Mouse (Mus musculus) megakaryocyte progenitor cell, adult 5-6 weeks (primary cell): Measurements from ENCODE around the gene Smg6. TPM values are rescaled to one million over a fixed set of nuclear protein-coding genes. Genes with fewer than 3 reads are reported as not detected.

ENCODE experiments used
- ATAC-seq: replicated peaks from 2 replicates; pipeline ENCODE4 v1.8.0; 2016; ENCODE audit warnings: mild to moderate bottlenecking, moderate TSS enrichment, inconsistent platforms; ENCODE audit not compliant: poor library complexity
- total RNA-seq, 2 experiments: library from RNA; stranded (forward) in 1 of 2; stranded (reverse) in 1 of 2; fragments of 157-497, 149-512 nt in 1 of 2; fragments of 200-1000 nt in 1 of 2; gene quantifications; 2 replicates each; pipeline versions ENCODE4 v1.2.3 to v1.2.4; 2015 to 2017

The Smg6 gene
- total RNA-seq, 2 experiments from 2014 or later = 23.1 to 29.5 TPM

DNA sequence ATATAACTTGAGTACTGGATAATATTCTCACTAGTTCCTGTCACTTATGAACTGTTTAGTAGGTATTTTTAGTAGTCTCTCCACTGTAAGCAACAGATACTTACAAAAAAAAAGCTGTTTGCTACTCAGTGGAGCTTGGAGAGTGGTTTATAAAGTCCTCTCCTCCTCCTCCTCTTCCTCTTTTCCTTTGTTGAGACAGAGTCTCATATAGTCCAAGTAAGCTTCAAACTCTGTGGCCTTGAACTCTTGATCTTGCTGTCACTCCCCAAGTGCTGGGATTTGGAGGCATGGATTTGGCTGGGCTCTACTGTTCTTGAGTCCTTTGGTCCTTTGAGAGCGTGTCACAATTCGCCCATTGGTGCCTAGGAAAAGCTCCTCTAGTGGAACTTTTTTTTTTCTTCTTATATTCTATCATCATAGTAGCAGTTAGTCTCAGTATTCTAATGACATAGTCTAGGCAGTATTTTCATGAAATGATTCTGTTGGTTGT lies 1.7 kb downstream of the Smg6 start:
- ATAC-seq = no peak

GRCm38 (mm10) chr11:74929111-74929510 lies 3.5 kb downstream of the Smg6 start:
- no peak for ATAC-seq

DNA sequence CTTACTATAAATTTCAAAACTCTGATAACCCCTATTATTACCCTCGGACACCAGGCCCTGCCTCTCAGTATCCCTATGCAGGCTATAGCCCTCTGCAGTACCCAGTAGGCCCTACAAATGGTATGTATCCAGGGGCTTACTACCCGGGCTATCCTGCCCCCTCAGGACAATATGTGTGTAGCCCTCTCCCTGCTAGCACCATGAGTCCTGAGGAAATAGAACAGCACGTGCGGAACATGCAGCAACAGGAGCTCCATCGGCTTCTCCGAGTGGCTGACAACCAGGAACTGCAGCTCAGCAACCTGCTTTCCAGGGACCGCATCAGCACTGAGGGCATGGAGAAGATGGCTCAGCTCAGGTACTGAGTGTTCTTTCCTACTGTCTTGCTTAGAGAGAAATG lies 4.8 kb downstream of the Smg6 start:
- no peak for ATAC-seq

GRCm38 (mm10) chr11:74946348-74946747 lies 20.7 kb downstream of the Smg6 start:
- ATAC-seq = peak; percentile 84

DNA sequence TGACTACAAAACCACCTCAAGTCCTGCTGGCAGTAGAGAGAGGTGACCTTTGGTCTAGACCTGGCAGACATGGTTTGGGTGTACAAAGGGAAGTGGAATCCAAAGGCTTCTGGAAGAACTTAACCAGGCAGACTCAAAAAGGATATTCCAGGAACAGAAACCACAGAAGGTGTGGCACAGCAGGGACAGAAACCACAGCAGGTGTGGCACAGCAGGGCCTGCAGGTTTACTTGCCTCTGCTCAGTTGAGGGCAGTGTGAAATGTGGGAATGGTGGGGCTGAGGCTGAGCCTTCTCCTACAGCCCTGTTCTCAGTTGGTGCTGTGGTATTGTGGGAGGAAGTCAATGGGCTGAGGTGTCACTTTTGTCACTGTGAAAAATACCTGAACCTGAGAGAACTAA lies 29.3 kb downstream of the Smg6 start:
- ATAC-seq = no peak

GRCm38 (mm10) chr11:74956006-74956405 lies 30.4 kb downstream of the Smg6 start:
- no peak for ATAC-seq

DNA sequence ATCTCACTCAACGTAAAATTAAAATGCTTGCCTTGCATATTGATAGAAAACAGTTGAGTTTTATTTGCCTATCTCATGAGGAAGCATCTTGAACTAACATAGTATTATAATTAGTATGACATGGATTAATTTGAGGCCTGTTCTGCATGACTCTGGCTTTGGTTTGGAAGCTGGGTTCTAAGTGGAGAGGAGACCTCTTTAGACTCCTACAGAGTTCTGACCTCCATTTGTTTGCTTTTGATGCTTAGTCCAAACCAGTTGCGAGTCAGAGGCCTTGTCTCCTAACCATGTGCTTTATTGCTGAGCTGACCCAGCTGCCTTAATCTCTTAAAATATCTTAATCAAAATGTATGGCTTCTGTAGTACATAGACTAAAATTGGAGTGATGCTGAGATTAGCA lies 32.0 kb downstream of the Smg6 start:
- no peak for ATAC-seq

GRCm38 (mm10) chr11:74959501-74959900 lies 33.9 kb downstream of the Smg6 start:
- ATAC-seq = peak; percentile 86

DNA sequence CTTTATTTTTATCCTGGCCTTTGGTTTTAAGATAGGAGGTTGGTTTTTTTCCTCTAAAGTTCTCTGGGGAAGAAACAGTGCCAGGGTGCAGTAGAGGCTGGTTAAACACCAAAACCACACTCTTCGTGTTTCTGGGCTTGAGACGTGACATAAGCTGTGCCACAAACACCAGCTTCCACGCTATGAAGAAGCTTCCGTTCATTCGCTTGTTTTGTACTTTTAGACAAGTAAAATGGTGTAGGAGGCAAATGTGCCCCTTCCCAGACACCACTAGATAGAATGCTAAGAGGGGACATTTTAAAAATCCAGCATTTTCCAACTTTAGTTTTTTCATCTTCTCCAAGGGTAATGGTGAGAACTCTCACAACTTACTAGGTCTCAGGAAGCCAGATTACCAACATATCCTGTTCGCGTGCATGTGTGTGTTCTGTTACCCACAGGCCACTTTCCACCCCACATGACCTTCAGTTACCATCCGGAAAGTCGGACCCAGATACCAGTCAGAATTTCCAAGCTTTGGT lies 34.5 kb downstream of the Smg6 start:
- peak; percentile 38; the same call in 1 of the 2 replicates for ATAC-seq

- no peak for ATAC-seq
Measured at GRCm38 (mm10) chr11:74961953-74962352, 36.3 kb downstream of the Smg6 start.

GRCm38 (mm10) chr11:74962846-74963407 lies 37.3 kb downstream of the Smg6 start:
- no peak for ATAC-seq

DNA sequence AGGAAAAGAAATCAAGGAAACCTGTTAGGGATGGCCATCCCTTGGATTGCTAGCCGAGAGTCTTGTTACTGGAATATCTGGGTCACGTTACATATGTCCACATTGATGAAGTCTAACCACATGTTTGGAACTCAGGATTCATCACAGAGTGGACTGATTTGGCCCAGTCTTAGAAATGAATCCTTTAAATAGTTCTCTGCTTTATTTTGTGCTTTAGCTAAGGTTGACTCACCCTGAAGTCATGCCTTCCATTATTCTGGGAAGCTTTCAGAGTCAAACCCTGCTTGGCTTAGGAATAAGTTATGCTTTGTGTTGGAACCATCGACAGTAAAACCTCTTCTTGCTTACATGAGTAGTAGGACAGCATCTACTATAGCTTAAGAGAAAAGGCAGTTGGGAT lies 39.9 kb downstream of the Smg6 start:
- ATAC-seq = no peak

GRCm38 (mm10) chr11:74973290-74974157 lies 47.9 kb downstream of the Smg6 start:
- no peak for ATAC-seq

DNA sequence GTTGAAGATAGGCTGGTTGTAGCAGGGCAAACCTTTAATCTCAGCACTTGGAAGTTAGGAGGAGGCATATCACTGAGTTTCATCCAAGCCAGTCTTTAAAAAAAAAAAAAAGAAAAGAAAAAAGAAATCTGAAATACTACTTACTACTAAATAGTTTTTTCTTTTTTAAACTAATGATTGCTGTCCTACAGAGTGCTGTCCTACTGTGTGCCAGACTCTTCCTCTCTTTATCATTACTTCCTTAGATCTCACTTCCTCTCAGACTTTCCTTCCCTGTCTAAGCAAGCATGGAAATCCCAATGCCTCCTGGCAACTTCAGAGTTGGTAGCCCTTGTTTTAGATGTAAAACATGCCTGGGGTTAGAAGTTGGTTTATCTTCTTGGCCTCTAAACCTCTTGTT lies 49.0 kb downstream of the Smg6 start:
- ATAC-seq = no peak

DNA sequence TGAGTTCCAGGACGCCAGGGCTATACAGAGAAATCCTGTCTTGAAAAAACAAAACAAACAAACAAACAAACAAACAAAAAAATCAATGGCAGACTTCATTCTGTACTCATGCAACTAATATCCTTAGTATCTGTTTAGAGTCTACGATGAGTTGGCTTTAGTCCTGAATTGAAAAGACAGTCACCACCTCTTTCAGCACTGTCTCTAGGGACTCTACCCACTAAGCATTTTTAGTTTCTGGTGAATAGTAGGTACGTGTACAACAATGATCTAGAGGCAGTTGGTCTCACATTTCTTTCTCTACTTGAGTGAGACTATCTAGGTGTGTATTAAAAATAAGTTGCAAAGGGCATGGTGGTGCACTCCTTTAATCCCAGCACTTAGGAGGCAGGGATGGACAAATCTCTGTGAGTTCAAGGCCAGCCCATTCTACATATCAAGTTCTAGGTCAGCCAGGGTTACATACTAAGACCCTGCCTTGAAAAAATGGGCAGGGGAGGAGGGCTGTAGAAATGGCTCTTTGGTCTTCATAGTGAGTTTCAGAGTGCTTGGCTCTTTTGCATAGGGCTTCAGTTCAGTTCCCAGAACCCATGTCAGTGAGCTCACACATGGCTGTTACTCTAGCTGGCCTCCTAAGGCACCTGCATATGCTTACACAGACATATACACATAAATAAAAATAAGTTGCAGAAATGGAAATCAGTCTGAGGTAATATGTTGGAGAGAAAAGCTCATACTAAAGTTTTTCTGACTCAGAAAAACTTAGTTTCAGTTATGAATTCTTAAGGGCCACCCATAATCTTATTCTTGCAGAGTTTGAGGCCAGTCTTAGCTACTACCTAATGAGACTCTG lies 51.4 kb downstream of the Smg6 start:
- no peak for ATAC-seq

GRCm38 (mm10) chr11:74981464-74981863 lies 55.8 kb downstream of the Smg6 start:
- peak; percentile 99 for ATAC-seq

GRCm38 (mm10) chr11:74982241-74982640 lies 56.6 kb downstream of the Smg6 start:
- no peak for ATAC-seq

DNA sequence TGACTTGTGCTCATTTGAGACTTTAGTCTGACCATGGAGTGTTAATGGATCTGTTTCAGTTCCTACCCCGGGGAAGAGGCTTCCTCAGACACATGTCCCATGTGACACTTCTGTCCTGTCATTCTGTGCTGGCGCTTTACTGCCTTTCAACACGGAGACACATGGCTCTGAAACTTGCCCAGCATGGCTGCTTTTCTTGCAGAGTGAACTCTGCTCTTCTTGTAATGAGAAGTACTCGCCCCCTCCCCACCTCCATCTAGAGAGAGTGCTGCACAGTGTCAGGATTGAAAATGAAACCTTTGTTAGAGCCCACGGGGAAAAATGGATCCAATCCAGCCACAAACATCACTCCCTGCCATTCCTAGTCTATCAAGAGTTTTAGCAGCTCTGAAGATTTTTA lies 62.5 kb downstream of the Smg6 start:
- ATAC-seq = no peak

GRCm38 (mm10) chr11:74989047-74989446 lies 63.4 kb downstream of the Smg6 start:
- ATAC-seq = no peak

GRCm38 (mm10) chr11:74990501-74990900 lies 64.9 kb downstream of the Smg6 start:
- ATAC-seq = no peak

GRCm38 (mm10) chr11:74991290-74991689 lies 65.7 kb downstream of the Smg6 start:
- ATAC-seq = no peak
